Mouse (Mus musculus) cerebellum, adult 2 months (tissue): ENCODE data around the gene Smu1. TPM values are rescaled to one million over a fixed set of nuclear protein-coding genes. Genes with fewer than 3 reads are reported as not detected.

Source experiments
- DNase-seq, 2 experiments: peaks; one replicate each; pipeline ENCODE4 v3.0.0; 2021
- H3K27ac ChIP-seq: fragments of 200-500 bp; 2 replicates; pipeline ENCODE4 v1.5.1; 2012; ENCODE audit warnings: low read length, control low read depth, inconsistent platforms; ENCODE audit not compliant: insufficient read depth
- H3K27me3 ChIP-seq: fragments of 200-500 bp; 2 replicates; pipeline ENCODE4 v1.6.1; 2012; ENCODE audit warnings: inconsistent platforms, mild to moderate bottlenecking, low read length, moderate library complexity; ENCODE audit not compliant: control insufficient read depth, insufficient read depth
- H3K4me1 ChIP-seq: fragments of 200-500 bp; 2 replicates; pipeline ENCODE4 v1.6.1; 2011; ENCODE audit warnings: low read length; ENCODE audit not compliant: control insufficient read depth, insufficient read depth
- H3K4me3 ChIP-seq: fragments of 200-500 bp; replicated peaks from 2 replicates; pipeline ENCODE3; 2011; ENCODE audit warnings: mild to moderate bottlenecking, low read depth, low read length, control low read depth; ENCODE audit not compliant: insufficient read depth
- CTCF ChIP-seq: fragments of 200-500 bp; IDR thresholded peaks from 2 replicates; pipeline ENCODE4 v1.5.1; 2011; ENCODE audit warnings: low read depth, mild to moderate bottlenecking, control low read depth, low read length, moderate library complexity, borderline replicate concordance; ENCODE audit not compliant: insufficient read depth
- POLR2A ChIP-seq: fragments of 200-500 bp; IDR thresholded peaks from 2 replicates; pipeline ENCODE4 v1.6.1; 2011; ENCODE audit warnings: low read length, control low read depth, borderline replicate concordance; ENCODE audit not compliant: insufficient read depth
- WGBS: fragments of 180-500 bp; shearing (Covaris S2); methylation state at CpG from one replicate; pipeline ENCODE4 v1.1.7; 2018; 5-methylcytosine and 5-hydroxymethylcytosine counted together
- polyA plus RNA-seq: library from polyadenylated mRNA; depleted of rRNA; stranded (reverse); fragments of >200 nt; gene quantifications from 2 replicates; pipeline ENCODE4 v1.2.3, GENCODE M21; 2012

The Smu1 gene
- polyA plus RNA-seq, 1 experiment = 57.0 TPM

DNA sequence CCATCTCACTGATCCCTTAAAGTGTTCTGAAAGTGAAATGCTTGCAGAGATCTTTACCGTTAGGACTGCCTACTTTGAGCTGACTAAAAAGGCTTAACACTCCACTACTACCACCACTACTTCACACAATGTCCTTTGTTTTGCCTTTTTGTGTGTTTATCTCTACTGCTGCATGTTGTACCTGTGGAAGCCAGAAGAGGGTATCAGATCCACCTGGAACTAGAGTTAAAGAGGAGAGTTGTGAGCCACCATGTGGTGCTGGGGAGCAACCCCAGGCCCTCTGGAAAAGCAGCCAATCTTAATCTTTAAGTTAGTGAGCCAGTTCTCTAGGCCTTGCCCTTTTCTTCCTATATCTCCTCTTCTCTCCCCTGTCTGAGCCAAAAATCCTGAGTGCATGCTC is 30.5 kb downstream of the Smu1 start:
- Histone ChIP-seq H3K27me3 (no peaks in the 10 kb centered on the region), H3K27ac (no peak overlapping the region), H3K4me3 (no peak overlapping the region), H3K4me1 (no peaks in the 10 kb centered on the region)
- no peak for TF ChIP-seq CTCF
- TF ChIP-seq POLR2A = no peak
- WGBS = 71% methylated on average over 1 of the region's 1 CpGs
- DNase-seq = no peak

- Histone ChIP-seq H3K27ac (no peak overlapping the region), H3K27me3 (no peaks in the 10 kb centered on the region), H3K4me3 (no peak overlapping the region), H3K4me1 (peaks cover 3% of the 10 kb centered on the region; the same call in 1 of the 2 replicates)
- TF ChIP-seq POLR2A (no peak), CTCF (no peak)
- DNase-seq = no peak
Observed at GRCm38 (mm10) chr4:40725554-40725953, 32.2 kb downstream of the Smu1 start.

DNA sequence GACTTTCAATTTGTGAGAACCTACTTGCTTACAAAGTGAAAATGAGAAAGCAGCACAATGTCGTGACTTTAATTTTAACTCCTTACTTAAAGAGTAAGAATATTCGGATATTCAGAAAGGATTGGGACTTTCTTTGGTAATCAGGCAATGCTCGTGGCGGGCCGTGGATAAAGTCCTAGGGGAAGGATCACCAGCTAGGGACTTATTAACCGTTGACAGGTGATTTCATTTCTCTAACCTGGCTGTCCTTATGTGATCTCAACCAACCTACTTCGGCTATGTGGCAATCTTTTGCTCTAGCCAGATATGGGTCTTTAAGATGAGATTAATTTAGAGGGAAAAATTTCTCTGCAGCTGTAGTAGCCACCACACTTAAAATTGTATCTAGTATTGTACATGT is 32.6 kb downstream of the Smu1 start:
- TF ChIP-seq CTCF (no peak), POLR2A (no peak)
- 69% methylated on average over 7 of the region's 7 CpGs for WGBS
- peaks cover 3% of the 10 kb centered on the region; the same call in 1 of the 2 replicates for H3K4me1 ChIP-seq
- no peak for DNase-seq
- no peak overlapping the region for H3K27ac ChIP-seq
- H3K4me3 ChIP-seq = no peak overlapping the region
- no peaks in the 10 kb centered on the region for H3K27me3 ChIP-seq

GRCm38 (mm10) chr4:40722687-40723460 is 34.8 kb downstream of the Smu1 start:
- H3K4me1 ChIP-seq = peaks cover 3% of the 10 kb centered on the region; the same call in 1 of the 2 replicates
- TF ChIP-seq CTCF (no peak), POLR2A (no peak)
- under 1% methylated on average over 58 of the region's 62 CpGs for WGBS
- H3K27ac ChIP-seq = peak overlapping the region; percentile 94
- no peaks in the 10 kb centered on the region for H3K27me3 ChIP-seq
- peak overlapping the region; percentile 93 for H3K4me3 ChIP-seq
- peak in 1 of 2 experiments; percentile 70 for DNase-seq

GRCm38 (mm10) chr4:40722011-40722666 is 35.6 kb downstream of the Smu1 start, which contains the start of gene Dnaja1:
Dnaja1 (plus strand) TSS chr4:40722150.
- WGBS = under 1% methylated on average over 54 of the region's 54 CpGs
- TF ChIP-seq POLR2A (no peak; the same call in none of the 2 replicates), CTCF (no peak)
- no peaks in the 10 kb centered on the region for H3K27me3 ChIP-seq
- H3K27ac ChIP-seq = peak within 1 kb of the TSS; percentile 100
- DNase-seq = peak; percentile 96 to 98
- H3K4me3 ChIP-seq = peak within 1 kb of the TSS; percentile 93
- H3K4me1 ChIP-seq = peaks cover 3% of the 10 kb centered on the region; the same call in 1 of the 2 replicates

DNA sequence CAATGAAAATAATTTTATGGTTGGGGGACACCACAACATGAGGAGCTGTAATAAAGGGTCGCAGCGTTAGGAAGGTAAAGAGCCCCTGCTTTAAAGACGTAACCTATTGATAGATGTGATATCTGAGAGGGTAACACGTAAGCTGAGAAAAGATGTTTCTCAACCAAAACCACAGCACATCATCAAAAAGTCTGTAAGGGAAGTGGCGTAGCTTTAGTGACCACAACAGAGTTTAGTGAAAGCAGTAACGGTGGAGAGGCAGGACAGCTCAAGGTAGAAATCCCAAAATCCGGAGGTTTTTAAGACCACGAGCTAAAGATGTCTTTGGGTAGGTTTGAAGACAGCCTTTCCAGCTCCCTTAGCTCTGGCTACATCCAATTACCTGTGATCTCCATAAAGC is 36.8 kb downstream of the Smu1 start:
- TF ChIP-seq POLR2A (no peak), CTCF (no peak)
- 98% methylated on average over 8 of the region's 8 CpGs for WGBS
- Histone ChIP-seq H3K4me3 (no peak overlapping the region), H3K4me1 (peaks cover 3% of the 10 kb centered on the region; the same call in 1 of the 2 replicates), H3K27ac (0 out of 2 replicates have a peak overlapping the region, but pooled peaks have one; percentile 56), H3K27me3 (no peaks in the 10 kb centered on the region)
- no peak for DNase-seq

DNA sequence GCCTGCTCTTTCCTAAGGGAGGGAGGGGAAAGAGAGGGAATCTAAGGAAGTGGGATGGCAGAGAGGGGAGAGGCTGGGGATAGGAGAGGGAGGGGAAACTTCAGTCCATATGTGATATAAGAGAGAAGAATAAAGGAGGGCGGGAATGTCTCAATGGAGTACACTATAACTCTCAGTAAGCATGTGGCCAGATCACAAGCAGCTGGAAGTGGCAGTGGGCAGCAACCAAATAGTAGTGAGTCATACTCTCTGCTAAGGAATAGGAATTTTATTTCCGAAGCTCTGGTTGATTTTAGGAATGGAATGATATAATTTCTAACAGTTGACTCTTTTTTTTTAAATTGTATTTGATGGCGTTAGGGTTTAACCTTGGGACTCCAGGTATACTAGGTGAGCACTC is 40.6 kb downstream of the Smu1 start:
- no peak for DNase-seq
- H3K27me3 ChIP-seq = no peaks in the 10 kb centered on the region
- peaks cover 3% of the 10 kb centered on the region; the same call in 1 of the 2 replicates for H3K4me1 ChIP-seq
- TF ChIP-seq CTCF (no peak), POLR2A (no peak)
- WGBS = 95% methylated on average over 3 of the region's 3 CpGs
- no peak overlapping the region for H3K4me3 ChIP-seq
- no peak overlapping the region for H3K27ac ChIP-seq

DNA sequence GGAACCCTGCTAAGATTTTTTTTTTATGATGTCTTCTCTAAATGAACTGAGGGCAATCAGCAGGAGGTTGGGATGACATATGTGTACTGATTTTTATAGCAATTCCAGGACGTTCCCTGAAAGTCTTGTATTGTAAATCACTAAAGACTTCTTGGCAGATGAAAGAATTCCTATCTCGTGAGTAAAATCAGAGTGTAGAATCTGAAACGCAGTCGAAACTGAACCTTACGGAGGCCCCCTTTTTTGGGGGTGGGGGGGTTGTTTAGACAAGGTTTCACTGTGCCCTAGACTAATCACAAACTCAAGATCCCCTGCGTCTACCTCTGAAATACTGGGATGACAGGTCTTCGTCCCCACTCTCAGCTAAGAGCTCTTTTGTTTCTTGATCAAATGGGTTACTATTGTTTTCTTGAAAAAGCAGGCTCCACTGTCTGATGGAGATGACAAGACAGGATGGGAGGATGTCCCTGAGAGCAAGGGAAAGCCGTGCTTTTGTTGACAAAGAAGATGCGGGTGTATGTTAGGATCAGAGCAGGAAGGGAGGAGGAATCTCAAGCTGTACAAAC is 53.9 kb downstream of the Smu1 start:
- Histone ChIP-seq H3K4me1 (peaks cover 8% of the 10 kb centered on the region), H3K4me3 (no peak overlapping the region), H3K27me3 (no peaks in the 10 kb centered on the region), H3K27ac (peak overlapping the region; percentile 81; the same call in 1 of the 2 replicates)
- DNase-seq = peak in 1 of 2 experiments; percentile 25
- 17% methylated on average over 9 of the region's 9 CpGs for WGBS
- no peak for TF ChIP-seq POLR2A
